Mouse (Mus musculus) CD4-positive naive resting alpha-beta T cell, adult 76 days (primary cell): ENCODE measurements around the gene Areg. TPM values are rescaled to one million over a fixed set of nuclear protein-coding genes. Genes with fewer than 3 reads are reported as not detected.

Experiments
- total RNA-seq: library from RNA; stranded (reverse); gene quantifications from one replicate; pipeline ENCODE4 v1.2.4, GENCODE M21; 2023

Gene Areg
- total RNA-seq, result 0.64 TPM

DNA sequence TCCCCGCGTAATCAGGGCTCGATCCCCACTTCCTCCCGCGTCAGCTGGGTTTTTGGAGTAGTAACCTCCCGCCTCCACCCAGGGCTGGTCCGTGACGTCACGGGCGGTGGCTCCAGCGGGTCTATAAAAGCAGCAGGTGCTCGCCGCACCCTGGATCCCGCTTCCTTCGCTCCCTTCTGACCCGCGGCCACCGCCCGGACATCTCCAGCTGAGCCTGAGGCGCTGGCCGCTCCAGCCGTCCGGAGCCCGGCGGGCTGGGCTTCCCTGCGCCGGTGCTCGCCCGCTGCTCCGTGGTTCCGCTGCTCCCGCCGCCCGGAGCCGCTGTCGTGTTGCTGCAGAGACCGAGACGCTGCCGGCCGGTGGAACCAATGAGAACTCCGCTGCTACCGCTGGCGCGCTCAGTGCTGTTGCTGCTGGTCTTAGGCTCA, at the start of gene Areg:
Gene Areg (plus strand): TSS at position 154 of the 428 bp plus-strand sequence.

Other genes starting within 250 kb of the Areg start
- 0.29 TPM for gene Cxcl1, start 248.4 kb upstream of the Areg start, total RNA-seq
- 11.2 TPM for gene Cxcl2, start 235.7 kb upstream of the Areg start, total RNA-seq
- 6.1 TPM for gene Mthfd2l, start 208.5 kb upstream of the Areg start, total RNA-seq
- gene Epgn, start 112.1 kb upstream of the Areg start, total RNA-seq, result not detected
- not detected for gene Ereg, start 65.0 kb upstream of the Areg start, total RNA-seq